Mouse (Mus musculus) CH12.LX (cell line): ENCODE results near the gene Map3k9. TPM values are rescaled to one million over a fixed set of nuclear protein-coding genes. Genes with fewer than 3 reads are reported as not detected.

Experiments
- DNase-seq: peaks from one replicate; pipeline ENCODE4 v3.0.0-alpha.2; 2013; ENCODE audit errors: extremely low read depth
- H3K27ac ChIP-seq: 2 replicates; pipeline ENCODE4 v1.5.1; 2012; ENCODE audit warnings: low read depth, mild to moderate bottlenecking, control low read depth, moderate library complexity; ENCODE audit not compliant: insufficient read depth
- H3K27me3 ChIP-seq: replicated peaks from 2 replicates; pipeline ENCODE3; 2012; ENCODE audit warnings: inconsistent platforms
- H3K36me3 ChIP-seq, 2 experiments: replicated peaks in 1 of 2; 2 replicates each; pipeline versions ENCODE3 to v1.6.1; 2012; ENCODE audit warnings: inconsistent platforms in 1 of 2, low read length in 1 of 2, mild to moderate bottlenecking in 1 of 2, mixed read lengths in 1 of 2, moderate library complexity in 1 of 2; ENCODE audit not compliant: control insufficient read depth in 1 of 2, insufficient read depth in 1 of 2
- H3K4me1 ChIP-seq, 2 experiments: 2 replicates each; pipeline ENCODE4 v1.6.1; 2012; ENCODE audit warnings: inconsistent platforms in 1 of 2, moderate library complexity in 1 of 2; ENCODE audit not compliant: insufficient read depth in 2 of 2, control insufficient read depth in 1 of 2
- H3K4me2 ChIP-seq: 2 replicates; pipeline ENCODE4 v1.6.1; 2012; ENCODE audit warnings: low read depth, mild to moderate bottlenecking, control low read depth; ENCODE audit not compliant: poor library complexity, insufficient read depth, severe bottlenecking
- H3K4me3 ChIP-seq, 3 experiments: fragments of 150-350 bp in 1 of 3; sonication (generic) in 1 of 3; replicated peaks in 1 of 3; 2 replicates each; pipeline versions ENCODE3 to v1.5.1; 2011 to 2012; ENCODE audit warnings: low read depth in 2 of 3, low read length in 2 of 3, mild to moderate bottlenecking in 2 of 3, moderate library complexity in 2 of 3, control low read depth in 1 of 3, improper control_type of control experiment in 1 of 3, inconsistent platforms in 1 of 3, mixed read lengths in 1 of 3; ENCODE audit not compliant: poor library complexity in 1 of 3
- H3K79me2 ChIP-seq: replicated peaks from 2 replicates; pipeline ENCODE4 v1.6.1; 2012; ENCODE audit warnings: mild to moderate bottlenecking, moderate library complexity; ENCODE audit not compliant: control insufficient read depth, poor library complexity, insufficient read depth, severe bottlenecking; ENCODE audit errors: extremely low read depth
- H3K9ac ChIP-seq: 2 replicates; pipeline ENCODE4 v1.6.1; 2012; ENCODE audit warnings: low read depth, mild to moderate bottlenecking, control low read depth, moderate library complexity; ENCODE audit not compliant: insufficient read depth
- H3K9me3 ChIP-seq: replicated peaks from 2 replicates; pipeline ENCODE3; 2012; ENCODE audit warnings: low read length, inconsistent platforms, mixed read lengths
- CHD1 ChIP-seq: IDR thresholded peaks from 2 replicates; pipeline ENCODE4 v1.6.1; 2012; ENCODE audit warnings: low read depth, low read length, improper control_type of control experiment, inconsistent platforms
- CTCF ChIP-seq, 2 experiments: IDR thresholded peaks in 1 of 2; conservative IDR thresholded peaks in 1 of 2; 2 replicates each; pipeline ENCODE4 v1.5.1; 2011 to 2012; ENCODE audit warnings: low read depth in 2 of 2, low read length in 2 of 2, improper control_type of control experiment in 1 of 2, inconsistent platforms in 1 of 2, mild to moderate bottlenecking in 1 of 2, moderate library complexity in 1 of 2
- EP300 ChIP-seq: IDR thresholded peaks from 2 replicates; pipeline ENCODE4 v1.6.1; 2011; ENCODE audit warnings: low read length, improper control_type of control experiment
- ETS1 ChIP-seq: conservative IDR thresholded peaks from 2 replicates; pipeline ENCODE4 v1.6.1; 2012; ENCODE audit warnings: low read depth, mild to moderate bottlenecking, inconsistent platforms, low read length, improper control_type of control experiment, moderate library complexity
- GABPA ChIP-seq: IDR thresholded peaks from 2 replicates; pipeline ENCODE4 v1.6.1; 2012; ENCODE audit warnings: low read depth, low read length, improper control_type of control experiment, inconsistent platforms; ENCODE audit not compliant: insufficient replicate concordance
- HCFC1 ChIP-seq: IDR thresholded peaks from 2 replicates; pipeline ENCODE4 v1.6.1; 2012; ENCODE audit warnings: low read depth, mild to moderate bottlenecking, inconsistent platforms, low read length, improper control_type of control experiment
- IRF4 ChIP-seq: IDR thresholded peaks from 2 replicates; pipeline ENCODE4 v1.6.1; 2014; ENCODE audit warnings: low read depth, mild to moderate bottlenecking, inconsistent platforms, low read length, improper control_type of control experiment
- JUN ChIP-seq: IDR thresholded peaks from 2 replicates; pipeline ENCODE4 v1.6.1; 2011; ENCODE audit warnings: low read depth, mild to moderate bottlenecking, low read length, improper control_type of control experiment, moderate library complexity; ENCODE audit not compliant: insufficient read depth
- JUND ChIP-seq: conservative IDR thresholded peaks from 2 replicates; pipeline ENCODE4 v1.6.1; 2011; ENCODE audit warnings: low read depth, low read length, improper control_type of control experiment
- MAFK ChIP-seq: IDR thresholded peaks from 2 replicates; pipeline ENCODE4 v1.6.1; 2011; ENCODE audit warnings: low read length, improper control_type of control experiment; ENCODE audit not compliant: insufficient replicate concordance
- MAZ ChIP-seq: IDR thresholded peaks from 2 replicates; pipeline ENCODE4 v1.6.1; 2012; ENCODE audit warnings: low read depth, mild to moderate bottlenecking, inconsistent platforms, low read length, improper control_type of control experiment, moderate library complexity
- MXI1 ChIP-seq: IDR thresholded peaks from 2 replicates; pipeline ENCODE4 v1.6.1; 2011; ENCODE audit warnings: mild to moderate bottlenecking, low read depth, low read length, improper control_type of control experiment
- MYC ChIP-seq: IDR thresholded peaks from 2 replicates; pipeline ENCODE4 v1.6.1; 2011; ENCODE audit warnings: low read depth, mild to moderate bottlenecking, improper control_type of control experiment, low read length
- NELFE ChIP-seq: IDR thresholded peaks from 2 replicates; pipeline ENCODE4 v1.6.1; 2011; ENCODE audit warnings: low read depth, low read length, improper control_type of control experiment
- PAX5 ChIP-seq: IDR thresholded peaks from 2 replicates; pipeline ENCODE4 v1.6.1; 2012; ENCODE audit warnings: low read length, inconsistent platforms, mixed read lengths
- POLR2A ChIP-seq: IDR thresholded peaks from 2 replicates; pipeline ENCODE4 v1.6.1; 2011; ENCODE audit warnings: low read depth, mild to moderate bottlenecking, improper control_type of control experiment, low read length
- POLR2AphosphoS2 ChIP-seq: IDR thresholded peaks from 2 replicates; pipeline ENCODE4 v1.6.1; 2011; ENCODE audit warnings: low read depth, low read length, improper control_type of control experiment
- RAD21 ChIP-seq: IDR thresholded peaks from 2 replicates; pipeline ENCODE4 v1.6.1; 2011; ENCODE audit warnings: low read depth, mild to moderate bottlenecking, low read length, improper control_type of control experiment, moderate library complexity
- TBP ChIP-seq: conservative IDR thresholded peaks from 2 replicates; pipeline ENCODE4 v1.6.1; 2011; ENCODE audit warnings: low read depth, low read length, improper control_type of control experiment
- USF2 ChIP-seq: conservative IDR thresholded peaks from 2 replicates; pipeline ENCODE4 v1.6.1; 2011; ENCODE audit warnings: low read depth, low read length, improper control_type of control experiment
- ZMIZ1 ChIP-seq: IDR thresholded peaks from 2 replicates; pipeline ENCODE4 v1.6.1; 2012; ENCODE audit warnings: low read depth, mild to moderate bottlenecking, inconsistent platforms, low read length, improper control_type of control experiment
- ZNF384 ChIP-seq: IDR thresholded peaks from 2 replicates; pipeline ENCODE4 v1.6.1; 2012; ENCODE audit warnings: low read depth, low read length, improper control_type of control experiment, inconsistent platforms
- dilution Hi-C: fragments of 300-500 bp; cut with MboI; formaldehyde crosslinking; loops from 2 replicates; pipeline ENCODE4 v1.14.3; 2020; ENCODE audit warnings: low sequenced_read_pairs; ENCODE audit not compliant: extremely low pct_unique_long_range_greater_than_20kb, extremely low pct_ligation_motif_present
- in situ Hi-C: fragments of 300-500 bp; cut with MboI; formaldehyde crosslinking; loops from 3 replicates; pipeline ENCODE4 v1.14.3; 2019; ENCODE audit warnings: low sequenced_read_pairs, low pct_ligation_motif_present, low pct_unique_long_range_greater_than_20kb, mixed read lengths
- polyA plus RNA-seq: library from polyadenylated mRNA; unstranded; fragments of >175 nt; gene quantifications from 2 replicates; pipeline ENCODE4 v1.2.1, GENCODE M21; 2012; ENCODE audit warnings: low read depth; ENCODE audit not compliant: insufficient read length
- total RNA-seq, 2 experiments: library from RNA; depleted of rRNA; stranded (reverse); fragments of 300-350 nt in 1 of 2; fragments of >200 nt in 1 of 2; gene quantifications; 2 replicates each; pipeline ENCODE4 v1.2.3; 2012 to 2014

The Map3k9 gene
- total and polyA plus RNA-seq, 3 experiments, result 0.13 to 0.38 TPM; not detected in 1

DNA sequence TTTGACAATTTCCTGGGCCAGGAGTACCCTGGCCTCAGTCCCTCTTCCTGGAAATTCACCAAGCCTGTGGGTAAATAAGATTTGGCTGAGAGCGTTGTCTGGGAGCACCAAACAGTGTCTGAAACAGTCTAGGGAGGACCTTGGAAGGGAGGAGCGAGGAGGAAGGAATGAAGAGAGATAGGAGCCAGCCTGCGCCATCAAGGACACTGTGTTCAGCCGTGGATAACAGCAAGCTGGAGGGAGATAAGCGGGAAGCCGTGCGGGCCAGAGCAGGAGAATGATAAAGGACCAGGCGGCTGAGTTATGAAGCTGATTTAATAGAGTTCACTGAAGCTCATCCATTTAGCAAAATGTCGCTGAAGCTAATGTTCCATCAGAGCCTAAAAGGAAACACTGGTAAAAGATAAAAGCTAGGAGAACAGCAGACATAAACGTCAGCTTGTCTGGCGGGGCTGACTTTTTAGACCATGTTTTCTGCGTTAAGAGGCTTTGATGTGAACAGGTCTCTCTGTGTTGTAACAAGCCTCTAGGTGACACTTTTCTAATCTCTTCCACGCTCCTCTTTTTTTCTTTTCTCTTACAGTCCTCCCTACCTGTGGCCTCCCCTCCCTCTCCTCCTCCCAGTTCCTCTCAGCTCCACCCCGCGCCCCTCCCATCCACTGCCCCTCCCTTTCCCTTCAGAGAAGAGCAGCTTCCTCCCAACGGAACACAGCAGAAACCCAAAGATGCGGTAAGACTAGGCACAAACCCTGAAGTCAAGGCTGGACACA is 26.0 kb upstream of the Map3k9 start:
- H3K9ac ChIP-seq, result peak overlapping the region; percentile 34
- H3K4me1 ChIP-seq, result peaks cover 10 to 24% of the 10 kb centered on the region in 2 experiments
- no peaks in the 10 kb centered on the region for H3K27me3 ChIP-seq
- DNase-seq, result peak; percentile 73
- peak overlapping the region; percentile 77 for H3K4me2 ChIP-seq
- dilution Hi-C loops, result no loop called here
- TF ChIP-seq IRF4, result peak; percentile 43; the same call in 1 of the 2 replicates
- peak; percentile 82 for TF ChIP-seq NELFE
- TF ChIP-seq HCFC1, result peak; percentile 14; the same call in 1 of the 2 replicates
- TF ChIP-seq ZNF384, result peak; percentile 64
- TF ChIP-seq PAX5, result no peak
- TF ChIP-seq CHD1, result no peak
- TF ChIP-seq ZMIZ1, result peak; percentile 64; the same call in 1 of the 2 replicates
- TF ChIP-seq MAZ, result peak; percentile 93
- peak; percentile 92 for TF ChIP-seq POLR2A
- TF ChIP-seq POLR2AphosphoS2, result peak; percentile 50; the same call in 1 of the 2 replicates
- no peaks in the 10 kb centered on the region for H3K79me2 ChIP-seq
- H3K4me3 ChIP-seq, result peak overlapping the region; percentile 59 to 73 (median 64)
- in situ Hi-C loops, result loop anchor here (5.0 to 25.0 kb wide), 2 partner anchors 40 to 655 kb away; no protein-coding TSS in a partner anchor
- no peak overlapping the region for H3K27ac ChIP-seq
- no peaks in the 10 kb centered on the region for H3K9me3 ChIP-seq
- no peaks in the 10 kb centered on the region for H3K36me3 ChIP-seq

DNA sequence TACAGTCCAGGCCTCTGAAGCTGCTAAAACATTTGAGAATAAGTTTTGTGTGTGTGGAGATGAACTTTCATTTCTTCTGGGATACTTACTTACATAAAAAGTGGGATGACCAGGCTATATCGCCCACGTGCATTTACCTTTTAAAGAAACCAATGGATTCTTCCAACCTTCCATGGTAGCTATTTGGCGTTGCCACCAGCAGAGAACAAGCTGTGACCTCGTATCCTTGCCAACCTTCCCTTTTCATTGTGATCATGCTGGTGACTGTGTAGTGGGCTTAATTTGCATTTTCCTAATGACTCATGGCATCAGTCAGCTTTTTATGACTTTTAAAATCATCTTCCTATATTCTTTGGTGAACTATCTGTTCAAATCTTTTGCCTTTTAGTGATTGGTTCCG is 25.1 kb upstream of the Map3k9 start:
- Histone ChIP-seq H3K27ac (no peak overlapping the region), H3K27me3 (no peaks in the 10 kb centered on the region), H3K4me1 (peaks cover 10 to 27% of the 10 kb centered on the region in 2 experiments), H3K4me2 (no peak overlapping the region), H3K36me3 (no peaks in the 10 kb centered on the region), H3K4me3 (no peak overlapping the region), H3K9me3 (no peaks in the 10 kb centered on the region), H3K9ac (no peak overlapping the region), H3K79me2 (no peaks in the 10 kb centered on the region)
- dilution Hi-C loops, result no loop called here
- in situ Hi-C loops, result loop anchor here (5.0 to 25.0 kb wide), 2 partner anchors 41 to 656 kb away; no protein-coding TSS in a partner anchor
- 0 out of 2 replicates have a peak, but pooled peaks have one; percentile 21 for TF ChIP-seq EP300
- TF ChIP-seq TBP, result no peak
- no peak for DNase-seq

- no peaks in the 10 kb centered on the region for H3K27me3 ChIP-seq
- H3K27ac ChIP-seq, result no peak overlapping the region
- TF ChIP-seq MAZ (no peak), GABPA (no peak), MAFK (no peak), MYC (no peak), JUND (no peak), JUN (no peak), HCFC1 (no peak), ZNF384 (no peak), CTCF (conservative IDR thresholded peaks at IDR 0.05 in 1 of 2, IDR thresholded peaks at IDR 0.05 in 1 of 2; ENCODE audit: low read depth in 2 of 2, low read length in 2 of 2) (no peak), MXI1 (no peak), EP300 (no peak), USF2 (no peak), ETS1 (no peak), RAD21 (no peak), CHD1 (no peak)
- DNase-seq, result no peak
- H3K4me1 ChIP-seq, result peaks cover 7 to 36% of the 10 kb centered on the region in 2 experiments; a peak in 3 of 4 replicates
- no peak overlapping the region for H3K9ac ChIP-seq
- dilution Hi-C loops (no loop called here), in situ Hi-C loops (loop anchor here (25.0 kb wide), 1 partner anchor 658 kb away; no protein-coding TSS in a partner anchor)
- H3K4me2 ChIP-seq, result no peak overlapping the region
- no peak overlapping the region for H3K4me3 ChIP-seq
- no peaks in the 10 kb centered on the region for H3K79me2 ChIP-seq
- no peaks in the 10 kb centered on the region for H3K36me3 ChIP-seq
- H3K9me3 ChIP-seq, result no peaks in the 10 kb centered on the region
These were observed 22.8 kb upstream of the Map3k9 start for GRCm38 (mm10) chr12:81803803-81804202.
